Mouse (Mus musculus): ENCODE data around the gene Plpp7.

Gene Plpp7

DNA sequence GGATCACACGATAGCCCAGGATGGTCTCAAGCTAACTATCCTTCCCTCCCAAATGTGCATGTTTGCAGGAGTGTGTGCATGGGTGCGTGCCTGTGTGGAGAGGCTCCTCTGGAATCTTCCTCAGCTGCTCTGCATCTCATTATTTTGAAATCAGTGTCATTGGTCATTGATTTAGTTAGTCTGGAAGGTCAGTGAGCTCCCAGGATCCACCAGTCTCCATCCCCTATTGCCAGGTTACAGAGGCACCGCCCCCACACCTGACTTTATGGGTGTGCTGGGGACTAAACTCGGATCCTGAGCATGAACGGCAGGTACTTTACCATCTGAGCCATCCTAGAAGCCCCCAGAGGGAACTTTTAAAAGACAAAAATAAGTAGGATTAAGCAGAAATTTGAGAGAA lies 7.6 kb downstream of the Plpp7 start:
- DNase-seq (ENCODE audit: low spot score in 2 of 2): no peak

DNA sequence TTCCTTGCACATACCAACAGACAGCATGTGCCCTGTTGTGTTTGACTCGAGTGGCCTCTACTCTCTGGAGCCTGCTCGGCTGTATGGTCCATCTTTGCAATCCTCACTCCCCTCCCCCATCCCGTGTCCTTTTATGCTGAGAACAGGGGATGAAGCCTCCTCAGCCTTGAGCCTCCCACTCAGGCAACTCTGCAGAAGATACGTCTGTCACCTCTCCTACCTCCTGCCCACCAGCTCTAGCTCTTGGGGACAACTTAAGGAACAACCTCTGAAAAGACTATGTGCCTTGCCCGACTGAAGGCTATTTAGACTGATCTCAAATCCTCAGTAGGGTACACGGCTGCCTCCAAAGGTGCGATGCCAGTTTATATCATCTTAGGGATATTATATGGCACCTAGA lies 8.2 kb downstream of the Plpp7 start:
- DNase-seq (ENCODE audit: low spot score in 2 of 2): no peak

GRCm38 (mm10) chr2:32104122-32104521 lies 8.8 kb downstream of the Plpp7 start:
- DNase-seq (ENCODE audit: low spot score in 2 of 2): no peak

DNA sequence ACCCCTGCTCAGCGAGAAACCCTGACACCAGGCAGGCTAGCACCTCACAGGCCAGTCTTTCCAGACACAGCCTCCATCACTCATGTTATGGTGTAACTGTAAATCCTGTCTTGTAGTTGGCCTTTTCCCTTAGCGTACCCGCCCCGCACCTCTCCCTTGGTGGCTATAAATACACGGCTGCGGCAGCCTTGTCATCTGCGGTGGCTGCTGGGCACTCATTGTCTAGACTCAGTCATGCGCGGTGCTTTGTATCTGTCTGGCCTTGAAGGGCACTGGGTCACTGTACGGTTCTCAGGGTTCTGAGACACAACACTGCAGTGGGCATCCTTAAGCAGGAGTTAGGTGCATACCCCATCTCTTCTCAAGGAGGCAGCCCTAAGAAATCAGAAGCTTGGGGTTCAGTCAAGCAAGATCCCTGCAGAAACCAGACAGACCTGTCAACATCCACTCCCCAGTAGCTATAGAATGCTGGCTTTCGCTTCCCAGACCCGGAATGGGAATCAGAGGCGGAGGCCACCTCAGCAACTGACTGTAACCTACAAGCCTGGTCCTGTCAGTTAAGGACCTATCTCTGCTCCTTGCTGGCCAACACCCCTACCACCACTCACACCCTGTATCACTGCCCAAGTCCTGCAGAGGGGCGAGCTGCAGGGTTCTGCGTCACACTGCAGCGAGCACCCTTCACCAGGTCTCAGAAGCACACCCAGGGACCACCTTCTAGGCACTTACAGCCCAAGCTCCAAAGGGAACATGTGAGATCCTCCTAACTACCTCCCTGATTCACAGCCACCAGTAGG lies 10.0 kb downstream of the Plpp7 start:
- no peak for DNase-seq (ENCODE audit: low spot score in 2 of 2)

GRCm38 (mm10) chr2:32105930-32106329 lies 10.6 kb downstream of the Plpp7 start:
- no peak for DNase-seq (ENCODE audit: low spot score in 2 of 2)

DNA sequence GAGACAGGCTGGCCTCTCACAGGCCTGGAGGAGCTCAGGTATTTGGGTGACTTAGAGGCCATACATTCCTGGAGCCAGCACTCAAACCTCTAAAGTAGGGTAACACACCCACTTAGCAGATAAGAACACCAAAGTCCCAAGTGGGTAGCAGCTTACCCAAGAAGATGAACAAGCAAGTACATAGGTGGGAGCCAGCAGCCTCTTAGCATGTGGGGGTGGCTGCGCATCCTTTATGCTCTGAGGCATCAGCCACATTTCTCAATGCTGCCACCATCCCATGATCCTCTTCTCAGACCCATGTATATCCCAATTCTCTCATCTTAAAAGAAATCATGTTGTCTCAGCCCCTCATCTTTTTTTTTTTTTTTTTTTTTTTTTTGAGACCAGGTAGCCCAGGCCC lies 15.9 kb downstream of the Plpp7 start:
- DNase-seq (ENCODE audit: low spot score in 2 of 2): no peak

- DNase-seq (ENCODE audit: low spot score in 2 of 2): no peak
These were observed 17.2 kb downstream of the Plpp7 start for GRCm38 (mm10) chr2:32112548-32112947.

DNA sequence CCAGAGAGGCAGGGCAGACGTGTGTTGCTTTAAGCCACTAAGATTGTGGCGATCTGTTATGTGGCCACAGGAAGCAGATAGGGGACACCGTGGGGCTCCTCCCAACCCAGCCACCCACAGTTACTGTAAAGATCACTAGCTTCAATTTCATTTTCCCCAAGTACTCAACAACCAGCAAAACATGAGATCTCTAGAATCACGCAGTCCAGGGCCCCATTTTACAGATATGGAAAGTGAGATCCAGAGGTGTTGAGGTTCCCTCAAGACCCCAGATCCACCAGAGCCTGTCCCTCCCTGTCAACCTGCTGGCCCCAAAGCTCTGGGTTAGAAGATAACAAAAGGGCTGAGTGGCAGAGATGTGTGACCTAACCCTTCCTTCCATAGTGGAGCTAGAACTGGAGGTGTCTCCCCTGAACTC lies 20.5 kb downstream of the Plpp7 start:
- DNase-seq (ENCODE audit: low spot score in 2 of 2): no peak

DNA sequence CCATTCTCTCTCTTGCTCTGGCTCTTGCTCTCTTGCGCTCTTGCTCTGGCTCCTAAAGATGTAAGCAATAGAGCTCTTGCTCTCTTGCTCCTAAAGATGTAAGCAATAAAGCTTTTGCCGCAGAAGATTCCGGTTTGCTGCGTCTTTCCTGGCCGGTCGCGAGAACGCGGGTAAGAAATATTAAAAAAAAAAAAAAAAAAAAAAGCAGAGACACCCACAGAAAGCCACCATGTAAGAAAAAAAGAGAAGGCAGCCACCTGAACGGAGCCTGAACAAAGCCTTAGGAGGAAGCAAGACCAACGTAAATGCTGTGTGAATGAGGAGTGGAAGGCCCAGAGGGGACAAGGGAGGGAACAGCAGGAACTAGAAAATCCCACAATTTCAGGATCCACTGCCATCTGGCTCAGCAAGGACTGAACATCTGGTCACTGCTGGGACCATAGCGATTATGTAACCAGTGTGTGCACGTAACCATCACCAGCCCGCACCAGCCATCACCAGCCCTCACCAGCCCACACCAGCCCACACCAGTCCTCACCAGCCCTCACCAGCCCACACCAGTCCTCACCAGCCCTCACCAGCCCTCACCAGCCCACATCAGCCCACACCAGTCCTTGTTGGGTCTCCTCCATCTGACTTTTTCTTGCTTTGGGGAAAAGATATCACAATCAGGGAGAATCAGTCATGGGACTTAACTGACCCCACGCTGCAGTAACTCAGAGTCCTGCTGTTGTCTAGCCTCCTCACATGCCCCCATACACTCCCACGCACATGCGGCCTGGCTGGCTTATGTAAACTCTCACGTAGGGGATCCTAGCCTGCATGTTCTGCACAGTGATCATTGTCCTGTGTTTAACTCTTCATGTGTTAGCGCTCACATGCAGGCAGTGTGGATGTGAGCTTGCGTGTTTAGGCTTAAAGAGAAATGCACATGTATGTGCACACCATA lies 24.7 kb downstream of the Plpp7 start:
- DNase-seq (ENCODE audit: low spot score in 2 of 2): no peak

DNA sequence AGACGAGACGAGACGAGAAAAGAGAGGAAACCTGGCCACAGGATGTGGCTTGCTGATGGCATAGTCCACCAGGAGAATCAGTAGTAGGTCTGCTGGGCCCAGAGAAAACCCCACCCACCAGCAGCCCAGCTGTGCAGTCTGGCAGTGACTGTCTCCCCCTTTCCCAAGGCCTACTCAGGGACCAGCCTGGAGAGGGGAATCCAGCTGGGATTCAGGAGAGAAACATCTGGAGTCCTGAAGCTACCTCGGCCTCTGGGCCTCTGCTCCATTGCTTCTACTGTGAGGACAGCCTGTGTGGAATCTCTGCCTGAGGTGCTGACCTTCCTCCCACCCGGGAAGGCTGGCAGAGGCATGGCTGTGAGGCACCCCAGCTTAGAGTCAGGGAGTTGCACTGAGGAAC lies 25.8 kb downstream of the Plpp7 start:
- no peak for DNase-seq (ENCODE audit: low spot score in 2 of 2)

DNA sequence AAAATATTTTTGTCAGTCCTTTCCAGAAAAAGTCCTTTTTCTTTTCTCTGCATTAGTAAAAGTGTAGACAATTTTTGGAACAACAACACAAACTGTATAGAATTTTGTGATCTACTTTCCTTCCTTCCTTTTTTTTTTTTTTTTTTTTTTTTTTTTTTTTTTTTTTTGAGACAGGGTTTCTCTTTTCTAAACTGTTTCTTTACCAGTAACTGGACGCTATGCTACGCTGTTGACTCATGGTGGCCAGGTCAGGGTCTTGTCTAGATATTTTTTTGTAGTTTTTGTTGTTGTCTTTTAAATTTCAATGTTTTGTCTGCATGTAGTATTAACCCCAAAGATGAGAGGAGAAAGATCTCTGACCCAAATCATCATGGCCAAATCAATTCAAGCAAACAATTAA lies 26.5 kb downstream of the Plpp7 start:
- DNase-seq (ENCODE audit: low spot score in 2 of 2): no peak

DNA sequence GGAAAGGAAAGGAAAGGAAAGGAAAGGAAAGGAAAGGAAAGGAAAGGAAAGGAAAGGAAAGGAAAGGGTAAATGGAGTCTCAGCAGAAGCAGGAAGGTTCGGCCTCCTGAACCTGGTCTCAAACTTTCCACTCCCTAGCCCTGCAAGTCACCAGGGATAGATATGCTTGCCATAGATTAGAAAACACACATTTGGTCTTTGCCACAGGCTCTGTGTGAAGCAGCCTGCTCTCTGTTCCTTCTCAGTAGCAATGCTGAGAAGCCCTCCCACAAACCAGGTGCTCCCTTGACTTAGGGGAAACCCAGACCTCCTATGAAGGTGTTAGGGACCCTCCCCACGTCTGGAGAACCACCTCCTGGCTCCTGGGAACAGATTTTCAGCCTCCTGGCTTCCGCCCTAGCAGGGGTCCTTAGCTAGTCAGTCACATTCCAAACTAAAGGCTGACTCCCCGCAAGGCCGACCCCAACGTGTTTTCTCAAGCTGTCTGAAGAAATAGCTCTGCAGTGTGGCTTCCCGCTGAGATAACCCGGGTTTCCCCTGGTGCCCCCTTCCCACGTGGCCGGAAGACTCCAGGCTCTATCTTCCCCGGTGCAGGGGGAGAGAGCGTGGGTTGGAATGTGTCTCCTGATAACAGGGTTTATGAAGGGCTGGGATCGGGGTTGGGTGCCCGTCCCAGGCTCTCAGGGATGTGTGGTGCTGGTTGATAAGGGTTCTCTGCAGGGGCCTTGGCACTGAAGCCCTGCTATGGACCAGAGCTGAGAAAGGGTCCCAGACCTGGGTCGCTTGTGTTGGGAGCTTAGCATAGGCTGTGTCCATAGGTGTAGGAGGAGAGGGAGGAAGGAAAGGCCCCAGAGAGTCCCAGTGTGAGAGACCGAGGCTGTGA lies 32.6 kb downstream of the Plpp7 start:
- DNase-seq (ENCODE audit: low spot score in 2 of 2): peak; percentile 75 to 85

DNA sequence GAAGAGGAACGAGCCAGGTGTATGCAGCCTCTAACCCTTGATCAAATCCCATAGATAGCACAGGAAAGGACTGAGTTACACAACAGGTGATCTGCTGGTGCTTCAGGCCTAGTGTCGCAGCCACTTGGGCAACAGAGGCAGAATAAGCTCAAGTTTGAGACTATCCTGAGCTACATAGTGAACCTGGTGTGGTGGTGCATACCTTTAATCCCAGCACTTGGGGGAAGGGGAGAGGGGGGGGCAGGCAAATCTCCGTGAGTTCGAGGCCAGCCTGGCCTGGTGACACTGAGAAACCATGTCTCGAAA lies 33.2 kb downstream of the Plpp7 start:
- no peak for DNase-seq (ENCODE audit: low spot score in 2 of 2)

DNA sequence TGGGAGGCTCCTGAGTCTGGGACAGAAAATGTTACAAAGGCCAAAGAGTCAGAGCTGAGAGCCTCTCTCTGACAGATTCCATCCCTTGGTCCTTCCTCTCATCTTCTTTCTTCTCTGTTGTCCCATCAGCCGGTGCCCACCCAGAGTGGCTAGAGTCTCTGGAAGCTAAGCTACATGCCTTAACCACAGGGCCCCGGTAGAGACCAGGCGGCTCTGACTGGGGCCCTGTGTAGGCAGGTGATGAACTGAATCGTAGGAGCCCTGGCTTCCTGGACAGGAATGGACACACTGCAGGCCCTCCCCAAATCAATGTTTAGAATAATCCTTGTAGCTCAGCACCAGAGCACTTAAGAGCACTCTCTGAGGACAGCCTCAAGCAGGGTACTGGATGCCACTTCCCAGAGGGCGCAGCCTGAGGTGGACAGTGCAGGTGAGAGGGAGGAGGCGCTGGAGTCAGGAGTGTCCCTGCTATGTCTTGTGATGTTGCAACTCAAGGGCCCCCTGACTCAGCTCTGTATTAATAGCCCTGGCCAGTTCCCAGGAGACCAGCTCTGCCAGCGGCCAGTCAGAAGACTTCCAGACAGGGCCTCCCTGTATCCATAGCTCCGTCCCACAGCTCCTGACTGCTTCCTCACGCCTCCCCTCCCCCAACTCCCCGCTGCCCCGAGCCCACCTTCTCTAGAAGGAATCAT lies 34.2 kb downstream of the Plpp7 start:
- no peak for DNase-seq (ENCODE audit: low spot score in 2 of 2)

- peak; percentile 44 to 65 for DNase-seq (ENCODE audit: low spot score in 2 of 2)
These were observed 35.1 kb downstream of the Plpp7 start for GRCm38 (mm10) chr2:32130435-32130834.

- DNase-seq (ENCODE audit: low spot score in 2 of 2): no peak
These were observed 36.0 kb downstream of the Plpp7 start for GRCm38 (mm10) chr2:32131205-32131834.

DNA sequence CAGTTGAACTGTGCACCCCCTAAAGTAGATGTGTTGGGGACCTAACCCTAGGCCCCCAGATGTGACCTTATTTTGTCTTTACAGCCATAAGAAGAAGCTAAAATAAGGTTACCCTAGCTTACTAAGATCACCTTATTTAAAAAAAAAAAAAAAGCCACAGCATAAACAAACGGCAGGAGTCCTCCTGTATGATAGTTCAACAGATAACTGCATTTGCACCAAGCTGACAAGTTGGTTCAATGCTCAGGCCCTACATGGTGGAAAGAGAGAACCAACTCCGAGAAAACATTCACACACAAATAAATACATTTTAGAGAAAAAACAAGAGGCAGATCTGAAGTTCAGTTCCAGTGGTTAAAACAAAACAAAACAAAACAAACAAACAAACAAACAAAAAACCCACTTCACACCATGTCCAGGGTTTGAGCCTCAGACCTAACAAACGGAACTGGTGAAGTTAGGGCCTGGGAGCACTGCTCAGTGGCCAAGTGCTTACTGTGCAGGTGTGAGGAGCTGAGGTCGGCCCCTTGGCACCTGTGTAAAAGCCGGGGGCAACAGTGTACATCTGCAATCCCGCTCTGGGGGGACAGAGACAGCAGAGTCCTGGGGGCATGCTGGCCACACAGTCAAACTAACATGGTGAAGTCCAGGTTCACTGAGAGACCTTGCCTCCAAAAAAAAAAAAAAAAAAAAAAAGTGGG lies 36.7 kb downstream of the Plpp7 start:
- no peak for DNase-seq (ENCODE audit: low spot score in 2 of 2)

GRCm38 (mm10) chr2:32132567-32132992 lies 37.3 kb downstream of the Plpp7 start:
- peak; percentile 74 to 82 for DNase-seq (ENCODE audit: low spot score in 2 of 2)

- DNase-seq (ENCODE audit: low spot score in 2 of 2): peak; percentile 83 to 90
These were observed 38.7 kb downstream of the Plpp7 start for GRCm38 (mm10) chr2:32134039-32134438.

DNA sequence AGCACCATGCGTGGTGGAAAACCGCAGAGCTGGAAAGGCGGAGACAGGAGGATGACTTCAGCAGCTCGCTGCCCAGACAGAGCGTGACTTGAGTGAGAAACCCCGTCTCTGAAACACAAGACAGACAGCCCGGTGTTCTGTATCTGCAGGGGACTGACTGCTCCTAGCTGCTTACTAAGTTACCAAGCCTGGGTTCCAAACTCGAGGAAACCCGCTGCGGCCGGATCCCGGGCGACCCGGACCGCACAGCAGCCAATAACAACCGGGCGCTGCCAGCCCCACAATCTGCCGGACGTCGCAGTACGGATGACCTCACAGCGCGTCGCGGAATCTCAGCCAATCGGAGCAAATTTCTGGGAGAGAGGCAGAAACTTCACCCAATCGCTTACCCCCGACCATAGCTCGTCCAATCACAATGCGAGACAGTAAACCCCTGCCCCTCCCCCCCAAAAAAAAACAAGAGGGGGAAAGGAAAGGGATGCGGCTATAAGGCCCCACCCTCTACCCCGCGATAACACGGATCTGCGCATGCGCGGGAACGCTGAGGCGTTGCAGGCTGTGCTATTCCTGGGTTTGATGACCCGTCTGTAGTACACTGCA lies 42.4 kb downstream of the Plpp7 start:
- DNase-seq (ENCODE audit: low spot score in 2 of 2): peak; percentile 97 to 99

Data from spleen, postnatal 36 days (tissue).